Mouse (Mus musculus) central nervous system, embryonic 11.5 days (tissue): ENCODE results near the gene Col5a3. TPM values are rescaled to one million over a fixed set of nuclear protein-coding genes. Genes with fewer than 3 reads are reported as not detected.

ENCODE experiments used
- polyA plus RNA-seq: library from polyadenylated mRNA; depleted of rRNA; stranded (reverse); fragments of >200 nt; gene quantifications from 2 replicates; pipeline ENCODE4 v1.2.3, GENCODE M21; 2012; rRNA removed

The Col5a3 gene
- 0.58 and 0.86 TPM in 2 replicates for polyA plus RNA-seq

DNA sequence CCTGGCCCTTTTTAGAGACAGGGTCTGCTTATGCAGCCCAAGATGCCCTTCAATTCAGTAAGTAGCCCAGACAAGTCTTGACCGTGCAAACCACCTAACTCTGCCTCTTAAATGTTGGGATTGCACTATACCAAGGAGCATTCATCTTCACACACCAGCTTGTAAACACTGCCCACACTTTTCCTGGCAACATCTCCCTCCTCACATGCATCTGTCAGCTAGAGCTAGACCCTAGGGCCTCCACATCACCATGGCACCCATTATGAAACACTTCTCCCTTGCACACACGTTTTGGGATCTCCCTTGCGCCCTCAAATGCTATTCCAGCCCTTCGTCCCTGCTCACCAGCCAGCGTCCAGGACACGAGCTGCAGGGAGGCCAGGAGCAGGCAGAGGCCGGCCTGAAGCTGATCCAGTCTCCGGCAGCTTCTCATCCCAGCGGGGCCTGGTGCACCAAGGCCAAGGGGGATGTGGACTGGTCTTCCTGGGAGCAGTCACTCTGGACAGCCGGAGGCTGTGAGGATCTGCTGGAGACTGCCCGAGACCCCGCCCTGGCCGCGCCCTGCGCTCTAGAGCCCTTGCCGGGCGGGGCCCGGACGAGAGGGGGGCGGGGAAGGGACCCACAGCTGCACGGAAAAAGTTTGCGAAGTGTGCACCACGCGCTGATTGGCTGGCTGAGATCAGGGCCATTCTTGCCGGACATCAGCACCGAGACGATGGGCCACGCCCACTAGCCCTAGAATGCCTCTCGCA, at the start of gene Col5a3:
TSS of gene Col5a3 (minus strand) at position 547 of the 752 bp plus-strand sequence.

DNA sequence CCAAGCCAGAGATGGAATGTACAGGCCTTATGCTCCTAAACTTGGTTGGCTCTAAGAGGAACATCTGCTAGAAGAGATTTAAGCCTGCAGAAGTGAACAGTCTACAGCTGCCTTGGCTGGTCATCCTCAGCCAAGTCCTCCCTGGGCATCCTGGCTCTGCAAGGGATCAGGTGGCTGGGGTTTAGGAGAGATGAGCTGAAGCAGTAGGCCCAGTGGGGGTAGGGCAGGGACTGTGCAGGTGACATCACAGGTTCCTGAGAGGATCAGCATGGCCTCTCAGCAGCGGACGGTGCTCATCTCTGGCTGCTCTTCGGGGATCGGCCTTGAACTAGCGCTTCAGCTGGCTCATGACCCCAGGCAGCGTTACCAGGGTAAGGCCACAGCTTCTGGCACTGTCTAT, 3.4 kb upstream of the Col5a3 start, which contains the start of gene Rdh8:
TSS of gene Rdh8 (plus strand) at position 268 of the 400 bp plus-strand sequence.

DNA sequence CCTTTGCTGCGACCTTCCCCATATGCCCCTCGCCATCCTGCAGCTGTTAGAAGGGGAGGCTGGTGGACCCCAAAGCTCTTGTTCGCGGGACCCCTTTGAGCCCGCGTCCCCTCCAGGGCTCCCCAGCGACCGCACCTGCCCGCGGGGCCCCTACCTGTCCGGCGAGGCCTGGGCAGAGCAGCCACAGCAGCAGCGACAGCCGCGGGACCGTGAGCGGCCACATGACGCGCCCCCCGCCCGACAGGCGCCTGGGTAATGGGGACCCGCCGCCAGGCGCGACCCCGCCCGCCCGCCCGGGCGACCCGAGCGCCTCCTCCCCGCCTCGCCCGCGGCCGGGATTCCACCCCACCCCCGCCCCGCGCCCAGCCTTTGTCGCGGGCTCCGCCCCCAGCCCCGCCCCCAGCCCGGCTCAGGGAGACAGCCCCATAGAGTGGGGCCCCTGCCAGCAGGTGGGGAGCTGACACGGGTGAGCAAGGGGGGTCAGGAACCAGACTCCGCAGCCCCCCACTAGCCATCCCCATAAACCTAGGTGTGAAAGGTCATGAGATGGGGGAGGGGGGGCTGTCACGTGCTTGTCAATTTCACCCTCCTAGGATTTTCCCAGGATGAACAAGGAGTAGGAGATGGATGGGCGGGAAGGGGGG, 68.7 kb downstream of the Col5a3 start, which contains the start of gene Olfm2:
TSS of gene Olfm2 (minus strand) at position 333 of the 644 bp plus-strand sequence.

Other genes starting within 250 kb of the Col5a3 start
- gene Zfp846, start 233.8 kb downstream of the Col5a3 start, polyA plus RNA-seq: 9.9 and 17.5 TPM in 2 replicates
- gene Ubl5, start 172.2 kb downstream of the Col5a3 start, polyA plus RNA-seq: 356 and 496 TPM in 2 replicates
- gene Fbxl12, start 170.3 kb downstream of the Col5a3 start, polyA plus RNA-seq: 23.0 and 30.5 TPM in 2 replicates
- gene Pin1, start 163.0 kb downstream of the Col5a3 start, polyA plus RNA-seq: 21.5 and 33.5 TPM in 2 replicates
- gene Olfm2, start 68.7 kb downstream of the Col5a3 start, polyA plus RNA-seq: 11.8 and 21.4 TPM in 2 replicates
- gene Rdh8, start 3.4 kb upstream of the Col5a3 start, polyA plus RNA-seq: not detected in 2 replicates
- gene A230050P20Rik, start 53.6 kb upstream of the Col5a3 start, polyA plus RNA-seq: 3.6 and 3.9 TPM in 2 replicates
- gene Angptl6, start 64.7 kb upstream of the Col5a3 start, polyA plus RNA-seq: 3.7 and 4.7 TPM in 2 replicates
- 93.6 and 97.4 TPM in 2 replicates for gene Ppan, start 73.1 kb upstream of the Col5a3 start, polyA plus RNA-seq
- 194 and 216 TPM in 2 replicates for gene Eif3g, start 83.6 kb upstream of the Col5a3 start, polyA plus RNA-seq
- 119 and 139 TPM in 2 replicates for gene Dnmt1, start 144.8 kb upstream of the Col5a3 start, polyA plus RNA-seq
- gene S1pr2, start 161.7 kb upstream of the Col5a3 start, polyA plus RNA-seq: 5.4 and 14.5 TPM in 2 replicates
- gene Mrpl4, start 187.7 kb upstream of the Col5a3 start, polyA plus RNA-seq: 54.5 and 78.4 TPM in 2 replicates
- 3.5 and 4.1 TPM in 2 replicates for gene Icam1, start 200.9 kb upstream of the Col5a3 start, polyA plus RNA-seq
- 4.4 and 5.4 TPM in 2 replicates for gene Icam4, start 214.3 kb upstream of the Col5a3 start, polyA plus RNA-seq
- 0.14 and 0.22 TPM in 2 replicates for gene Icam5, start 217.0 kb upstream of the Col5a3 start, polyA plus RNA-seq